ENCODE assay signal across 8 mouse cellular contexts in genomic region chr9:73968641-73969121, GRCm38 (mm10). TPM values are rescaled to one million over a fixed set of nuclear protein-coding genes. Genes with fewer than 3 reads are reported as not detected.
DNase-seq lines count a peak whose midpoint lies in the region; ATAC-seq lines count a peak whose summit lies in the region.

Gene Unc13c, minus strand, starts transcription at chr9:73968966.

- peak; percentile 55; the same call in 1 of the 2 replicates for ATAC-seq in forebrain, embryonic 12.5 days (ENCODE audit: low FRiP score)
- ATAC-seq in hindbrain, embryonic 14.5 days (ENCODE audit: low FRiP score), result peak; percentile 84
- ATAC-seq in neural tube, embryonic 12.5 days (ENCODE audit: low FRiP score, low read depth), result peak; percentile 53; the same call in 1 of the 2 replicates
- ATAC-seq in megakaryocyte-erythroid progenitor cell, adult 5-6 weeks (replicated peaks; ENCODE audit: low FRiP score, low TSS enrichment, poor library complexity, severe bottlenecking), result no peak

- H3K27me3 ChIP-seq in forebrain, embryonic 12.5 days, result peaks cover 50% of the 10 kb centered on the region
- no peaks in the 10 kb centered on the region for H3K27me3 ChIP-seq in hindbrain, embryonic 14.5 days (ENCODE audit: control insufficient read depth, insufficient read depth, low read length)
- H3K27me3 ChIP-seq in neural tube, embryonic 12.5 days (replicated peaks), result no peaks in the 10 kb centered on the region

- H3K36me3 ChIP-seq in forebrain, embryonic 12.5 days (replicated peaks), result no peaks in the 10 kb centered on the region
- H3K36me3 ChIP-seq in hindbrain, embryonic 14.5 days (replicated peaks; ENCODE audit: control insufficient read depth, insufficient read depth), result no peaks in the 10 kb centered on the region
- no peaks in the 10 kb centered on the region for H3K36me3 ChIP-seq in neural tube, embryonic 12.5 days

- H3K4me1 ChIP-seq in forebrain, embryonic 12.5 days, result peaks cover 26% of the 10 kb centered on the region
- peaks cover 8% of the 10 kb centered on the region; the same call in 1 of the 2 replicates for H3K4me1 ChIP-seq in hindbrain, embryonic 14.5 days (replicated peaks; ENCODE audit: control insufficient read depth, insufficient read depth, low read length)
- peaks cover 18% of the 10 kb centered on the region for H3K4me1 ChIP-seq in neural tube, embryonic 12.5 days

- H3K4me3 ChIP-seq in forebrain, embryonic 12.5 days (replicated peaks), result peak within 1 kb of the TSS; percentile 31
- H3K4me3 ChIP-seq in hindbrain, embryonic 14.5 days (replicated peaks; ENCODE audit: low read length), result peak within 1 kb of the TSS; percentile 28
- peak within 1 kb of the TSS; percentile 28 for H3K4me3 ChIP-seq in neural tube, embryonic 12.5 days

- WGBS in forebrain, embryonic 12.5 days, result 1% methylated on average over 17 of the region's 17 CpGs
- WGBS in hindbrain, embryonic 14.5 days, result under 1% methylated on average over 17 of the region's 17 CpGs
- WGBS in neural tube, embryonic 12.5 days, result 2% methylated on average over 17 of the region's 17 CpGs

- H3K4me2 ChIP-seq in forebrain, embryonic 12.5 days, result peak within 1 kb of the TSS; percentile 56
- H3K4me2 ChIP-seq in hindbrain, embryonic 14.5 days (replicated peaks), result peak within 1 kb of the TSS; percentile 52
- peak within 1 kb of the TSS; percentile 61 for H3K4me2 ChIP-seq in neural tube, embryonic 12.5 days (replicated peaks)

- peak within 1 kb of the TSS; percentile 33 for H3K9ac ChIP-seq in forebrain, embryonic 12.5 days
- peak within 1 kb of the TSS; percentile 51 for H3K9ac ChIP-seq in hindbrain, embryonic 14.5 days
- peak within 1 kb of the TSS; percentile 36; the same call in 1 of the 2 replicates for H3K9ac ChIP-seq in neural tube, embryonic 12.5 days

- peak; percentile 69 for DNase-seq in Muller cell, postnatal 12 days (ENCODE audit: inconsistent ontology term)
- DNase-seq in cerebellum, adult 11 months, result peak; percentile 56
- peak; percentile 48 for DNase-seq in hindbrain, embryonic 14.5 days (ENCODE audit: low spot score)
- DNase-seq in left cerebral cortex, postnatal 25 days (ENCODE audit: low spot score in 2 of 2), result peak; percentile 56 to 62
- no peak for DNase-seq in thymus, postnatal 4 days

- H3K27ac ChIP-seq in forebrain, embryonic 12.5 days, result no peak within 1 kb of the TSS
- H3K27ac ChIP-seq in hindbrain, embryonic 14.5 days, result peak within 1 kb of the TSS; percentile 59
- H3K27ac ChIP-seq in neural tube, embryonic 12.5 days, result no peak within 1 kb of the TSS

- no peaks in the 10 kb centered on the region for H3K9me3 ChIP-seq in forebrain, embryonic 12.5 days
- no peaks in the 10 kb centered on the region for H3K9me3 ChIP-seq in hindbrain, embryonic 14.5 days (ENCODE audit: control insufficient read depth, low read length)
- H3K9me3 ChIP-seq in neural tube, embryonic 12.5 days, result no peaks in the 10 kb centered on the region

- intact Hi-C loops in left cerebral cortex, postnatal 25 days (cut with DNase I), result no loop called here

RNA-seq across cellular contexts. Expression of gene Unc13c, which starts in this region (rescaled TPM):
- 0.46 and 0.81 TPM in 2 replicates for polyA plus RNA-seq in forebrain, embryonic 12.5 days (2016; fragmentation: Nextera tagmentation; extraction: Ambion mirVana)
- 6.7 and 7.1 TPM in 2 replicates for polyA plus RNA-seq in hindbrain, embryonic 14.5 days (2014; fragmentation: Nextera tagmentation; extraction: Ambion mirVana)
- total RNA-seq in left cerebral cortex, postnatal 25 days (2021), result 10 to 100 TPM; 18.7 to 25.7 TPM
- 0.67 and 0.79 TPM in 2 replicates for polyA plus RNA-seq in neural tube, embryonic 12.5 days (2016; fragmentation: Nextera tagmentation; extraction: Ambion mirVana)
- total RNA-seq in megakaryocyte-erythroid progenitor cell, adult 5-6 weeks (2014; fragmentation: Nextera tagmentation), result not detected in 2 replicates
- not detected in 2 replicates for total RNA-seq in megakaryocyte-erythroid progenitor cell, adult 5-6 weeks (2017)

Comparison
In these comparisons a context has a peak if more than half of its experiments do, and no peak if none do; other contexts are left out.
1. RNA of gene Unc13c (total RNA-seq): 18.7 to 25.7 TPM in left cerebral cortex, postnatal 25 days; not detected in megakaryocyte-erythroid progenitor cell, adult 5-6 weeks; every median in the first group is over 10 times any median in the second.
2. Peak in ATAC-seq, H3K4me3 ChIP-seq, H3K9ac ChIP-seq and H3K4me2 ChIP-seq in forebrain, embryonic 12.5 days; RNA of the gene not detected or under 1 TPM.
3. Peak in ATAC-seq, H3K4me3 ChIP-seq, H3K9ac ChIP-seq and H3K4me2 ChIP-seq in neural tube, embryonic 12.5 days; RNA of the gene not detected or under 1 TPM.
4. Peak in every context shown above with its lines, with median percentiles within 50 percentile points of each other: H3K4me2 ChIP-seq, H3K4me3 ChIP-seq and H3K9ac ChIP-seq.